Mouse (Mus musculus) ES-E14 (cell line): ENCODE measurements at regions not wholly inside any gene's neighbourhood (a gene's known extent, or its start where the extent isn't known, plus 50 kb on each side); places are given as distances from the start of the nearest gene placed in this dataset.

Experiments
- DNase-seq: peaks from one replicate; pipeline ENCODE4 v3.0.0-alpha.2; 2013; ENCODE audit warnings: low read depth, low spot score
- H3K27ac ChIP-seq: 2 replicates; pipeline ENCODE4 v1.5.1; 2012; ENCODE audit warnings: low read depth, mild to moderate bottlenecking, low read length, moderate library complexity, mixed read lengths; ENCODE audit not compliant: poor library complexity, insufficient read depth, severe bottlenecking
- H3K36me3 ChIP-seq: 2 replicates; pipeline ENCODE4 v1.6.1; 2012; ENCODE audit warnings: mild to moderate bottlenecking, low read length, moderate library complexity, mixed read lengths; ENCODE audit not compliant: control insufficient read depth, poor library complexity, insufficient read depth, severe bottlenecking
- H3K4me1 ChIP-seq, 2 experiments: fragments of 150-350 bp in 1 of 2; sonication (generic) in 1 of 2; 2 replicates each; pipeline ENCODE4 v1.6.1; 2012; ENCODE audit warnings: low read length in 2 of 2, mild to moderate bottlenecking in 1 of 2, mixed read lengths in 1 of 2; ENCODE audit not compliant: control insufficient read depth in 2 of 2, insufficient read depth in 2 of 2, poor library complexity in 1 of 2
- H3K4me3 ChIP-seq, 2 experiments: fragments of 150-350 bp in 1 of 2; sonication (generic) in 1 of 2; 2 replicates each; pipeline ENCODE4 v1.5.1; 2012; ENCODE audit warnings: low read length in 2 of 2, low read depth in 1 of 2, mild to moderate bottlenecking in 1 of 2, mixed read lengths in 1 of 2; ENCODE audit not compliant: insufficient read depth in 1 of 2, poor library complexity in 1 of 2, severe bottlenecking in 1 of 2
- H3K9ac ChIP-seq: 2 replicates; pipeline ENCODE4 v1.6.1; 2012; ENCODE audit warnings: low read depth, mild to moderate bottlenecking, low read length, mixed read lengths; ENCODE audit not compliant: poor library complexity, insufficient read depth, severe bottlenecking
- H3K9me3 ChIP-seq: fragments of 150-350 bp; sonication (generic); 2 replicates; pipeline ENCODE4 v1.6.1; 2012; ENCODE audit warnings: low read depth, mild to moderate bottlenecking, low read length; ENCODE audit not compliant: control insufficient read depth, insufficient read depth
- CHD2 ChIP-seq: IDR thresholded peaks from 2 replicates; pipeline ENCODE4 v1.6.1; 2014; ENCODE audit warnings: mild to moderate bottlenecking, low read depth, low read length, inconsistent platforms
- HCFC1 ChIP-seq: IDR thresholded peaks from 2 replicates; pipeline ENCODE4 v1.6.1; 2012; ENCODE audit warnings: low read length, inconsistent platforms, borderline replicate concordance; ENCODE audit not compliant: insufficient read depth
- MAFK ChIP-seq: IDR thresholded peaks from 2 replicates; pipeline ENCODE4 v1.6.1; 2014; ENCODE audit warnings: mild to moderate bottlenecking, low read depth, low read length, inconsistent platforms; ENCODE audit not compliant: insufficient read depth
- ZC3H11A ChIP-seq: IDR thresholded peaks from 2 replicates; pipeline ENCODE4 v1.6.1; 2012; ENCODE audit warnings: low read depth, mild to moderate bottlenecking, inconsistent platforms, low read length, borderline replicate concordance
- in situ Hi-C, 2 experiments: fragments of 600-800 bp; cut with MboI; formaldehyde crosslinking; loops; one replicate each; pipeline ENCODE4 v1.15.1; 2025; ENCODE audit warnings: low sequenced_read_pairs in 2 of 2, inconsistent platforms in 1 of 2; ENCODE audit not compliant: unreplicated experiment in 2 of 2

GRCm38 (mm10) chr10:55962627-55963203, 144.0 kb upstream of the Msl3l2 start:
- Histone ChIP-seq H3K27ac (no peak overlapping the region), H3K4me3 (no peak overlapping the region), H3K9ac (no peak overlapping the region), H3K36me3 (no peaks in the 10 kb centered on the region), H3K9me3 (no peaks in the 10 kb centered on the region), H3K4me1 (no peaks in the 10 kb centered on the region)
- in situ Hi-C loops: no loop called here
- TF ChIP-seq ZC3H11A (no peak), MAFK (no peak), HCFC1 (no peak), CHD2 (no peak)
- DNase-seq: no peak
